Mouse (Mus musculus) small intestine, adult 2 months (tissue): ENCODE results near the gene Tnpo2.

Source experiments
- CTCF ChIP-seq: fragments of 200-500 bp; IDR thresholded peaks from 2 replicates; pipeline ENCODE4 v1.5.1; 2012; ENCODE audit warnings: low read depth, mild to moderate bottlenecking, control low read depth, inconsistent platforms, low read length, moderate library complexity, mixed read lengths; ENCODE audit not compliant: insufficient replicate concordance, insufficient read length; ENCODE audit errors: extremely low read depth
- POLR2A ChIP-seq: fragments of 200-500 bp; IDR thresholded peaks from 2 replicates; pipeline ENCODE4 v1.6.1; 2012; ENCODE audit warnings: low read depth, mild to moderate bottlenecking, control low read depth, inconsistent platforms, low read length, moderate library complexity

DNA sequence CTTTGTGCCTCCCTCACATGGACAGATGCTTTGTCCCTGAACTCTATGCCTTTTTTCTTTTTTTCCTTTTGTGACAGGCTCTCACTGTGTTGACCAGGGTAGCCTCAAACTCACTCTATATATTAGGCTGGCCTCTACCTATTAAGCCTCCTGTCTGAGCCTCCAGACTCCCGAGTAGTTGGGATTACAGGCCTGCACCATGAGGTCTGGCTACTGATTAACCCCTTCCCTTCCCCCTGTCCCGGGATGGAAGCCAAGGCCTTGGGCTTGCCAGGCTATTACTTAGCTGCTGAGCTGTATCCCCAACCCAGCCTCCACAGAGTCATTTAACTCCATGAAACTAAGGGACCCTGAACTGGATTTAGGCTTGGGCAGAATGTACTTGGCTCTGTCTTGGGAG, 28.5 kb downstream of the Tnpo2 start:
- TF ChIP-seq CTCF, result no peak
- TF ChIP-seq POLR2A, result no peak
